Mouse (Mus musculus): ENCODE measurements around the gene Gm19668.
"Not testable (repeated sequence)": the region's sequence is repeated elsewhere in the genome, so short reads cannot be mapped to it uniquely, and the experiment has no call there.

Gene Gm19668

DNA sequence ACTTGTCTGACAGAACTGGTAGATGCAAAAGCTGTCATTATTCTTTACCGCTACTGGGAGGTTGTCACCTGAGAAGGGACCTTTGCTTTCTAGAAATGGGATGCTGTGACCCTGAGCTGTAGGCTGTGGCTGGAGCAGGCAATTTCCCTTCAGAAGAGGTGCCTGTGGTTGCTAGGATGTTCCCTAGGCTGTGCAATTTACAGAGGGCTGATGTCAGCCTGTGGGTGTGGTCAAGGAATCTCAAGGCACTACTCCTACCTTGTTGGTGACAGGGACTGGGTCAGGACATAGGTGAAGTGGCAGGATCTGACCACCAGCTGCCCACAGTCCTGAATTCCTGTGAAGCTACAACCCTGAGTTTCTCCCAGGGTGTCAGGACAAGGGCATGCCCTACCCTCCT, 29.2 kb downstream of the Gm19668 start:
- DNase-seq (ENCODE audit: low spot score): no peak

- not testable (repeated sequence) for DNase-seq (ENCODE audit: low spot score)
Observed at GRCm38 (mm10) chr10:77759582-77759981, 39.4 kb downstream of the Gm19668 start, which contains the start of gene Gm3233. Gm3233 (minus strand) TSS chr10:77759682.

- DNase-seq (ENCODE audit: low spot score): no peak
Observed at GRCm38 (mm10) chr10:77753448-77753847, 45.5 kb downstream of the Gm19668 start.

- DNase-seq (ENCODE audit: low spot score): not testable (repeated sequence)
Observed at GRCm38 (mm10) chr10:77752312-77752711, 46.6 kb downstream of the Gm19668 start.

GRCm38 (mm10) chr10:77751254-77751653, 47.7 kb downstream of the Gm19668 start, which contains the start of gene Gm9736:
Gm9736 (minus strand) TSS chr10:77751354.
- DNase-seq (ENCODE audit: low spot score): not testable (repeated sequence)

- not testable (repeated sequence) for DNase-seq (ENCODE audit: low spot score)
Observed at GRCm38 (mm10) chr10:77750686-77751085, 48.2 kb downstream of the Gm19668 start.
